In the genomic region with DNA sequence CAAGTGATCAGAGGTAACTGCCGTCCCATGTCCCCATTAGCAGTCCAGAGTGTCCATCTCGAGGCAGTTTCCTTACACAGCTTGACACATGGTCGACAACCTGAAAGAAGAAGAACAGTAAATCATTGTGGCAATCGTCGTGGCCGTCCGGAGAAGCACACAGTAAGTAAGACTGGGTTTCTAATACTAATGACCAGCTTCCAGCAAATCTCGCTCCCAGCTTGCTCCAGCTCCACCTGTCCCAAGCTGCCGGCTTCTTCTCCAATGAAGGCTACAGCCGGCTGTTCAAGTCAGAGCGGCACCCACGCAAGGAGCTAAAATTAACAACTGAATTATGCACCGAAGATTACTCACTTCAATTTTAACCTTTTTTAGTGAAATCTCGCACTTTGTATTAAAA, we compare ENCODE assay signal across 10 mouse cellular contexts. TPM values are rescaled to one million over a fixed set of nuclear protein-coding genes. Genes with fewer than 3 reads are reported as not detected.
DNase-seq lines count a peak whose midpoint lies in the region; ATAC-seq and TF ChIP-seq lines count a peak whose summit lies in the region.
"Had no signal": no experiment of that assay in that cellular context is flagged by ENCODE, and none has a peak within 500 bp of the region (broad histone marks: within the 10 kb centered on the region; RNA-seq: fewer than 3 reads in every experiment).

No protein-coding gene starts in this region.

- intact Hi-C loops in gastrocnemius, postnatal 14 days (cut with DNase I; ENCODE audit: low total_unique reads) = no loop called here

- WGBS in hindbrain, embryonic 14.5 days = 38% methylated on average over 14 of the region's 14 CpGs
- WGBS in kidney, embryonic 15.5 days = 44% methylated on average over 14 of the region's 14 CpGs
- WGBS in lung, adult 2 months = 69% methylated on average over 14 of the region's 14 CpGs

- TF ChIP-seq CTCF in lung, adult 2 months (IDR thresholded peaks at IDR 0.05; ENCODE audit: insufficient read depth, low read length) = no peak

- H3K36me3 ChIP-seq in hindbrain, embryonic 14.5 days (replicated peaks; ENCODE audit: control insufficient read depth, insufficient read depth) = peaks cover 11% of the 10 kb centered on the region
- no peaks in the 10 kb centered on the region for H3K36me3 ChIP-seq in kidney, embryonic 15.5 days
- H3K36me3 ChIP-seq: heart, embryonic 15.5 days; limb, embryonic 15.5 days had no signal

- TF ChIP-seq POLR2A in lung, adult 2 months (IDR thresholded peaks at IDR 0.05; ENCODE audit: borderline replicate concordance, extremely low read depth, low read depth, low read length) = no peak

- peak overlapping the region; percentile 11; the same call in 1 of the 2 replicates for H3K4me2 ChIP-seq in hindbrain, embryonic 14.5 days (replicated peaks)
- H3K4me2 ChIP-seq in kidney, embryonic 15.5 days = no peak overlapping the region
- H3K4me2 ChIP-seq: limb, embryonic 15.5 days had no signal

- H3K9me3 ChIP-seq in hindbrain, embryonic 14.5 days (ENCODE audit: control insufficient read depth, low read length) = no peaks in the 10 kb centered on the region
- H3K9me3 ChIP-seq in kidney, embryonic 15.5 days (replicated peaks) = no peaks in the 10 kb centered on the region
- H3K9me3 ChIP-seq: heart, embryonic 15.5 days; limb, embryonic 15.5 days had no signal

- H3K27ac ChIP-seq in hindbrain, embryonic 14.5 days = no peak overlapping the region
- H3K27ac ChIP-seq in kidney, embryonic 15.5 days = no peak overlapping the region
- H3K27ac ChIP-seq: heart, embryonic 15.5 days; limb, embryonic 15.5 days had no signal

- no peak overlapping the region for H3K4me3 ChIP-seq in hindbrain, embryonic 14.5 days (replicated peaks; ENCODE audit: low read length)
- no peak overlapping the region for H3K4me3 ChIP-seq in kidney, embryonic 15.5 days (replicated peaks)
- H3K4me3 ChIP-seq in lung, adult 2 months (replicated peaks; ENCODE audit: extremely low read depth, low read depth, low read length) = no peak overlapping the region
- H3K4me3 ChIP-seq: heart, embryonic 15.5 days had no signal

- ATAC-seq in hindbrain, embryonic 14.5 days (ENCODE audit: low FRiP score) = no peak
- ATAC-seq in kidney, embryonic 15.5 days (replicated peaks; ENCODE audit: low FRiP score) = no peak

- peaks cover 25% of the 10 kb centered on the region for H3K4me1 ChIP-seq in hindbrain, embryonic 14.5 days (replicated peaks; ENCODE audit: control insufficient read depth, insufficient read depth, low read length)
- H3K4me1 ChIP-seq in kidney, embryonic 15.5 days = peaks cover 17% of the 10 kb centered on the region
- no peaks in the 10 kb centered on the region for H3K4me1 ChIP-seq in lung, adult 2 months (ENCODE audit: control insufficient read depth, insufficient read depth, low read length)

- H3K27me3 ChIP-seq in hindbrain, embryonic 14.5 days (ENCODE audit: control insufficient read depth, insufficient read depth, low read length) = no peaks in the 10 kb centered on the region
- peaks cover 27% of the 10 kb centered on the region for H3K27me3 ChIP-seq in kidney, embryonic 15.5 days
- H3K27me3 ChIP-seq: heart, embryonic 15.5 days had no signal

- peak; percentile 68 for DNase-seq in layer of hippocampus, adult 9-11 months
- DNase-seq in layer of hippocampus, adult 9-10 months (ENCODE audit: low spot score) = no peak
- DNase-seq in embryo, embryonic 10.5 days (ENCODE audit: low spot score) = peak; percentile 17
- DNase-seq in hindbrain, embryonic 14.5 days (ENCODE audit: low spot score) = no peak
- DNase-seq in right cerebral cortex, postnatal 10 days (ENCODE audit: low spot score in 2 of 2) = peak; percentile 74 to 80
- no peak for DNase-seq in lung, adult 2 months
- no peak for DNase-seq in gastrocnemius, postnatal 14 days

- H3K9ac ChIP-seq in hindbrain, embryonic 14.5 days = no peak overlapping the region
- no peak overlapping the region for H3K9ac ChIP-seq in kidney, embryonic 15.5 days
- H3K9ac ChIP-seq: heart, embryonic 15.5 days; limb, embryonic 15.5 days had no signal

RNA-seq across cellular contexts. Expression of a gene that starts 48.1 kb away (rescaled TPM):
- 29.1 and 40.8 TPM in 2 replicates for polyA plus RNA-seq in hindbrain, embryonic 14.5 days (2014; fragmentation: Nextera tagmentation; extraction: Ambion mirVana)
- 1.5 and 2.3 TPM in 2 replicates for polyA plus RNA-seq in kidney, embryonic 15.5 days (2015; fragmentation: Nextera tagmentation; extraction: Ambion mirVana)
- 0.10 and 1.0 TPM in 2 replicates for polyA plus RNA-seq in lung, adult 2 months (2012; rRNA removed)
- total RNA-seq in gastrocnemius, postnatal 14 days (2021) = 10 to 100 TPM; 35.9 to 42.1 TPM

Comparison
In these comparisons a context has a peak if more than half of its experiments do, and no peak if none do; other contexts are left out.
1. DNase-seq: peak in layer of hippocampus, adult 9-11 months (single experiment), embryo, embryonic 10.5 days (single experiment) and right cerebral cortex, postnatal 10 days (2 of 2); none in layer of hippocampus, adult 9-10 months (single experiment), hindbrain, embryonic 14.5 days (single experiment), lung, adult 2 months (single experiment) and gastrocnemius, postnatal 14 days (single experiment).